Mouse (Mus musculus) left cerebral cortex, postnatal 4 days (tissue): ENCODE measurements around the gene Uqcc3. TPM values are rescaled to one million over a fixed set of nuclear protein-coding genes. Genes with fewer than 3 reads are reported as not detected.
A peak's percentile ranks its signal among the peaks of the same experiment; 100 is the strongest.
"Not testable (repeated sequence)": the region's sequence is repeated elsewhere in the genome, so short reads cannot be mapped to it uniquely, and the experiment has no call there.

Experiments
- DNase-seq: peaks from one replicate; pipeline ENCODE4 v3.0.0-alpha.2; 2022
- intact Hi-C: fragments of 180-260 bp; cut with DNase I; formaldehyde crosslinking; loops from one replicate; pipeline ENCODE4 v1.15.1; 2025
- total RNA-seq, 2 experiments: library from RNA; stranded (reverse); gene quantifications; 2 replicates each; pipeline ENCODE4 v1.2.3; 2021

Gene Uqcc3
- total RNA-seq = 10 to 100 TPM; 22.3 to 25.7 TPM

DNA sequence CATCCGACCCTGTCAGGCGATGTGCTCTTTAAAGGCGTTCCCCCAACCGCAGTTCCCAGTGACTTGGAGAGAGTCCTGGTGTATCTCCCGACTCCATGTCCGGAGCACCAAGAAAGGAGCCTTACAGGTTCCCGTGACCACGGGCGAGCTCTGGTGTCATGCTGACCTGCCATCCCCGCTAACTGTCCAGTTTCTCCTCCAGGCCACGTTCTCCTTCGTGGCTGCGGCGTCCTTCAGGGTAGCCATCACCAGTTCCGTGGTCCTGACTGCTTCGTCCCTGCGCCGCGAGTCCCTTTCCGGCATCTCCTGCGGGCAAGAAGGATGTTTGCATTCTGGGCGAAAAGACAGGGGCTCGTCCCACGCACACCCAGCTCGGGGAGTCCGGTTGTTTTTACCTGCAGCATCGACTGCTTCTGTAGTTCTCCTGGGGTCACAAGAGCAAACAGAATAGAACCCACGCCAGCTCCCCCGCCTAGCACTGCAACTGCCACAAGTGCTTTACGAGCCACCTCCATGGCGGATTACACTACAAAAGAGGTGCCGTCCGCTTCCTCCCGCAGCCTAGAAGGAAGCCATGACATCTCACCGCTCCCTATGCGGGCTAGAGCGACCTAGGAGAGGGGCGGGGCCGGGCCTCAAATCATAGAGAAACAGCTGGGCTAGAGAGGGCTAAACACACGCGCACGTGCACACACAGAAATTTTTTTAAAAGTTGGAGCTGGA lies at the start of gene Uqcc3:
Gene Uqcc3, minus strand, starts transcription at position 613 of the 723 bp plus-strand sequence.
- intact Hi-C loops = no loop called here
- DNase-seq = peak; percentile 89

GRCm38 (mm10) chr19:8930117-8930516 lies 49.4 kb upstream of the Uqcc3 start:
- DNase-seq = no peak
- intact Hi-C loops = no loop called here

GRCm38 (mm10) chr19:8929224-8930088 lies 48.7 kb upstream of the Uqcc3 start, which contains the start of the genes Rom1 and Eml3:
TSS of gene Rom1 (minus strand) at chr19:8929356.
TSS of gene Eml3 (plus strand) at chr19:8929552.
- intact Hi-C loops = no loop called here
- DNase-seq = peak; percentile 73

GRCm38 (mm10) chr19:8928689-8929223 lies 48.0 kb upstream of the Uqcc3 start:
- peak; percentile 71 for DNase-seq
- intact Hi-C loops = no loop called here

DNA sequence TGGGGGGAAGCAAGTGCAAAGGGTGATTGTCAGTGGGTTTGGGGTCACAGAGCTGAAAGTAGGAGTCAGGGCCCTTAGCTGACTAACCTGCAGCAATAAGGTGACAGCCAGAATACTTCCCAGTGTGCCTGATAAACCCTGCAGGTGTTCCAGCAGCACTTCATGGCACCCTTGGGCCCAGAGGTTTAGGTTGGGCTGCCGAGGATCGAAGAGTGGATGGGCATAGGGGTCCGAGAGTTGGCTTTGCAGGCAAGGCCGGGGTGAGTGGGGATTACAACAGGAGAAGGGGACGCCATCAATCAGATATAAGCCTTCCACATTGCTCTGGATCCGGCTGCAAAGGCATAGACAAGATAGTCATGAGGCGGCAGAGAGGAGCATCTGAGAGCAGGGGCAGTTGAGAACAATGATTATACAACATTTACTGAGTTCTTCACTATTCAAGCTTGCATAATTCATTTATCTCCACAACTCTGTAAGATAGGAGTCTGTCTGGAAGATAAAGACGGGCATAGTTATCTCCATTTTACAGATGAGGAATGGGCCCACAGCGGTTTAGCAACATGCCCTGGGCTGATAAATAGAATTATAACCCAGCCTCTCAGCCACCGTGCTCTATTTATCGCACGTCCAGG lies 47.3 kb upstream of the Uqcc3 start:
- intact Hi-C loops = no loop called here
- no peak for DNase-seq

DNA sequence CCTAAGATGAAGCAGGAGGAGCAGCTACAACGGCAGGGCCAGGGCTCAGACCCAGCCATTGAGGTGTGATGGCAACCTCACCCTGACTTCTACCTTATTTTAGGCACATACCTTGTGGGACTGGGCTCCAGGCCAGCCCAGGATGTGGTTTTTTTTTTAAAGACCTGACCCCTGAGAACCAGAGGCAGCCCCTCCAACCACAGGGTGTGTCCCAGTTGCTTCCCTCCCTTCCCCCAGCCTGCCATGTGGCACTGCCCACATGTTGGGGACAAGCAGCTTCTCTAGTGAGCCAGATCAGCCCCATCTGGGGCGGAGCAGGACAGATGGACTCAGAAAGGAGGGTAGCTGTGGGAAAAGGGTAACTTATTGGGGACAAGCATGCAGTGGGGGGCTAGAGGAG lies 46.0 kb upstream of the Uqcc3 start:
- no peak for DNase-seq
- intact Hi-C loops = no loop called here

GRCm38 (mm10) chr19:8921741-8922140 lies 41.0 kb upstream of the Uqcc3 start:
- no peak for DNase-seq
- intact Hi-C loops = no loop called here

- no peak for DNase-seq
- intact Hi-C loops = no loop called here
These were observed 40.1 kb upstream of the Uqcc3 start for GRCm38 (mm10) chr19:8920836-8921291.

GRCm38 (mm10) chr19:8920073-8920736 lies 39.5 kb upstream of the Uqcc3 start, which contains the start of gene B3gat3:
TSS of gene B3gat3 (plus strand) at chr19:8920374.
- intact Hi-C loops = no loop called here
- peak; percentile 94 for DNase-seq

- DNase-seq = no peak
- intact Hi-C loops = no loop called here
These were observed 39.0 kb upstream of the Uqcc3 start for GRCm38 (mm10) chr19:8919684-8920072.

- intact Hi-C loops = no loop called here
- DNase-seq = no peak
These were observed 38.3 kb upstream of the Uqcc3 start for GRCm38 (mm10) chr19:8919000-8919399.

DNA sequence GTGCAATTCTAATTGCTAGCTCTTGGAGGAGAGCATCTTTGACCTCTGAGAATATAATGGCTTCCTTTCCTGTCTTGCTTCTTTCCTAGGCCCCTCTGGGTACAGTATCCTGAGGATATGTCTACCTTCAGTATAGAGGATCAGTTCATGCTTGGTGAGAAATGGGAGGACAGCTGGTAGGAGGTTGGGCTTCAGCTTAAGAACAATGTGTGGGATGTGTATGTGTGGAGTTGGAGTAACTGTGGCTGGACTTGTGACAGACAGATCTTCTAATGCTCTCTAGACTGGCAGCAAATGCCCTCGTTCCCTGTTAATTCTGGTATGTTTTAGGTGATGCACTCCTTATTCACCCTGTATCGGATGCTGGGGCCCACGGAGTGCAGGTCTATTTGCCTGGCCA lies 33.5 kb upstream of the Uqcc3 start:
- intact Hi-C loops = no loop called here
- no peak for DNase-seq

GRCm38 (mm10) chr19:8911810-8912209 lies 31.1 kb upstream of the Uqcc3 start:
- intact Hi-C loops = no loop called here

GRCm38 (mm10) chr19:8908531-8908930 lies 27.8 kb upstream of the Uqcc3 start:
- intact Hi-C loops = no loop called here
- no peak for DNase-seq

More at GRCm38 (mm10) chr19:8911810-8912209, 31.1 kb upstream of the Uqcc3 start:
- DNase-seq = no peak

DNA sequence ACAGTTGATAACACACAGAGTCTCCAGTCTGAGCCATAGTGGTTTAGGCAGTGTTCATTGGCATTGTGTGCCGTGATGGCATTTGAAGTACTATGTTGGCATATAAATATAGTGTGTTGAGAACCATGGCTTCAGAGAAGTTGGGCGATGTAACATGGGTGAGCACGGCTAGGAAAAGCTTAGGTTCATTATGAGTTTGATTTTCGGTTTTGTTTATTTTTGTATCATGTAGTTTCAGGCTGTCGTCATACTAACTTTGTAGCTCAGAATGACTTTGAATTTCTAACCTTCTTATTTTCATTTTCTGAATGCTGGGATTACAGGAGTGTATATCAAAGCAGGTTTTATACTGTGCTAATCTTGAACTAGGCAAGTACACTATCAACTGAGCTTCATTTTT lies 22.7 kb upstream of the Uqcc3 start:
- no peak for DNase-seq
- intact Hi-C loops = no loop called here

DNA sequence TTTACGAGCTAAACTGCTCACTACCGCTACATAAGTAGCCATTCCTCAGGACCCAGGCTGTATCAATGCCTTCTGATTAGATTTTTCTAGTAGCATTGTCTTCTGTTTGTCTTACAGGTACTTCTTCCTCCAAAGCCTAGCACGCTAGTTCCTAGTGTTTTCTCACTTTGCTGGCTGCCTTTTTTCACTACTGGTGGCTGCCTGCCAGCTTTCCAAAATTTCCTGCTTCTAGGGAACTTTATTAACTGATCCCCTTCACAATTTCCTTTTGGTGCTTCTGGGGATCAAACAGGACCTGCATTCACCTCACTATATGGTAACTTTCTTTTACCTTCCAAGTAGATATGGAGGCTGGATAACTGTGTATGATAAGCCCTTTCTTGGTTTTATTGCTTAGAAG lies 18.4 kb upstream of the Uqcc3 start:
- no peak for DNase-seq
- intact Hi-C loops = no loop called here

- DNase-seq = no peak
- intact Hi-C loops = no loop called here
These were observed 17.9 kb upstream of the Uqcc3 start for GRCm38 (mm10) chr19:8898576-8898975.

DNA sequence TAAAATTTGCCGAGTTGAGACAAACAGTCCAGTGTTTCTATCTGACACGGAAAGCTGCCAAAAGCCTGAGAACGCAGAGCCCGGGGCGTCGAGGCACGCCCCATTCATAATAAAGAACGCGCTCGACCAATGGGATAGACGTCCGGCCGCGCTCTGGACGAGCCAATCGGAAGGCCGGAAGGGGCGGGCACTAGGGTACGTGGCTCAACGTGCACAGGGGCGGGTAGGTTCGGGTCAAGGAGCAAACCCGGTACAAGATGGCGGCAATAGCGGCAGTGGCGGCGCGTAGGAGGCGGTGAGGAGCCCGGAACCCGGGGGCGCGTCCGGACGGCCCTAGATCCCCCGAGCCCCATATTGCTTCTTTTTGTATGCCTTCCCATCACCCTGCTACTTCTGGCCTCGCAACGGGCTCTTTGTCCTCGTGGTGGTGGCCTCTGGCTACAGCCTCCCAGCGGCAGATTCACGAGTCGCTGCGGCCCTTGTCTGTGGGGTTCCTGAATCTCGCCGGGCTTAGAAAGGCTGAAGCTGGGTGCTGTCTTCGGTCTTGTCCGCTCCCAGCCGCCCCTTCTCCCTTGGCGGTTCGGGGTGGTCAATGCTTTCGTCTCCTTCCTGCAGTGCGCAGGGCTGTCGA lies 17.3 kb upstream of the Uqcc3 start, which contains the start of gene Ganab:
Gene Ganab, plus strand, starts transcription at position 207 of the 631 bp plus-strand sequence.
- DNase-seq = peak; percentile 97
- intact Hi-C loops = no loop called here

GRCm38 (mm10) chr19:8897211-8897864 lies 16.6 kb upstream of the Uqcc3 start:
- peak; percentile 60 for DNase-seq
- intact Hi-C loops = not testable (repeated sequence)
